Mouse (Mus musculus) hindbrain, embryonic 13.5 days (tissue): ENCODE data around the gene Bard1. TPM values are rescaled to one million over a fixed set of nuclear protein-coding genes. Genes with fewer than 3 reads are reported as not detected.

Experiments used
- ATAC-seq: fragments of 200-750 bp; cut with Nextera tagmentation; 2 replicates; pipeline ENCODE4 v1.8.0; 2017; ENCODE audit warnings: moderate TSS enrichment; ENCODE audit not compliant: low FRiP score
- H3K27ac ChIP-seq: fragments of 300-500 bp; sonication (generic); 2 replicates; pipeline ENCODE4 v1.5.1; 2015; ENCODE audit warnings: inconsistent platforms, mild to moderate bottlenecking, moderate library complexity
- H3K27me3 ChIP-seq: fragments of 300-500 bp; sonication (generic); 2 replicates; pipeline ENCODE4 v1.6.1; 2015; ENCODE audit warnings: mild to moderate bottlenecking, inconsistent platforms
- H3K36me3 ChIP-seq: fragments of 300-500 bp; sonication (generic); 2 replicates; pipeline ENCODE4 v1.6.1; 2015; ENCODE audit warnings: mild to moderate bottlenecking, inconsistent platforms
- H3K4me1 ChIP-seq: fragments of 300-500 bp; sonication (generic); replicated peaks from 2 replicates; pipeline ENCODE4 v1.6.1; 2015; ENCODE audit warnings: inconsistent platforms
- H3K4me2 ChIP-seq: fragments of 300-500 bp; sonication (generic); 2 replicates; pipeline ENCODE4 v1.6.1; 2015; ENCODE audit warnings: inconsistent platforms, mild to moderate bottlenecking, moderate library complexity
- H3K4me3 ChIP-seq: fragments of 300-500 bp; sonication (generic); 2 replicates; pipeline ENCODE4 v1.5.1; 2015; ENCODE audit warnings: mild to moderate bottlenecking, inconsistent platforms
- H3K9ac ChIP-seq: fragments of 300-500 bp; sonication (generic); 2 replicates; pipeline ENCODE4 v1.6.1; 2015; ENCODE audit warnings: mild to moderate bottlenecking, inconsistent platforms
- H3K9me3 ChIP-seq: fragments of 300-500 bp; sonication (generic); 2 replicates; pipeline ENCODE4 v1.6.1; 2016; ENCODE audit warnings: inconsistent platforms
- WGBS: fragments of 180-500 bp; shearing (Covaris S2); methylation state at CpG from one replicate; pipeline ENCODE4 v1.1.7; 2015; 5-methylcytosine and 5-hydroxymethylcytosine counted together
- polyA plus RNA-seq: library from polyadenylated mRNA; unstranded; fragments of >200 nt; fragmentation: Nextera tagmentation; extraction: Ambion mirVana; gene quantifications from 2 replicates; pipeline ENCODE4 v1.2.1, GENCODE M21; 2015

The Bard1 gene
- polyA plus RNA-seq, 1 experiment from 2014 or later: 1.1 TPM

DNA sequence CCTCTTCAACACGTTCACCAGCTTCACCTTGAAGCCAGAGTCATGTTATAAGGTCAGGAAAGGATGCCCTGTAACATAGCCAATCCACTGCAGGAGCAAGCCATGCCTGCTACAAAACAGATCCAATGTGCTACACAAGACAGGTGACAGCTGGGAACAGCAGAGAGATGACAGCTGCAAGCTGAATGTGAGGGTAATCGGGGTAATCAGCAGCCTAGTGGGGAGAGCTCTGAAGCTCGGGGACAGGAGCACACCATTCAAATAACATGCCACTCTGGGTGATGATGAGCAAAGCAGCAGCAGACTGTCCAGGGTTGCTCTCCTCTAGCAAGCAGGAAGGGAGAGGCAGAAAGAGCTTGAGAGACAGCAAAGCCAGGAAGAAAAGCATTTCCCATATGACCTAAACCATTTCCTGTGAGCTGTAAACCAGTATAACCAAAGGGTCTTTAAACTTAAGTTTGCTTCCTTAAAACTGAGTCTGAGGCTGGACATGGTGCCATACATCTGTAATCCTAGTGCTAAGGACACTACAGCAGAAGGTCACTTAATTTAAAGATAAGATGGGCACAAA lies 2.9 kb downstream of the Bard1 start:
- ATAC-seq: no peak
- Histone ChIP-seq H3K27ac (no peak overlapping the region), H3K4me2 (no peak overlapping the region), H3K4me1 (peaks cover 10% of the 10 kb centered on the region), H3K27me3 (no peaks in the 10 kb centered on the region), H3K9ac (no peak overlapping the region), H3K4me3 (no peak overlapping the region), H3K9me3 (no peaks in the 10 kb centered on the region), H3K36me3 (no peaks in the 10 kb centered on the region)
- WGBS: 36% methylated on average over 3 of the region's 3 CpGs

DNA sequence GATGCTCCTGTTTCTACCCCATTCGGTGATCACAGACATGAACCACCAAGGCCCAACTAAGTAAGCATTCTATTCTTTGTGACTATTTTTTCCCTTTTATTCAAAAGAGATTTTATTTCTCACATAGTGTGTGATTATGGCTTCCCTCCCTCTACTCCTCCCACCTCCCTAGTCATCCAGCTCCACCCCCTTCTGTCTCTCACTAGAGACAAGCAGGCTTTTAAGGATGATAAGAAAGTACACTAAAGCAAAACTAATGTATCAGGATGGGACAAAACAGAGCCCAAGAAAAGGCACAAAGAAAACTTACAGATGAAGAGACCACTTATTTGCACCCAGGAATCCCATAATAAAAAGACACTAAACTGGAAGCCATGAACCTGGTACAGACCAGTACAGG lies 6.9 kb downstream of the Bard1 start:
- H3K27me3 ChIP-seq: no peaks in the 10 kb centered on the region
- H3K36me3 ChIP-seq: no peaks in the 10 kb centered on the region
- no peak for ATAC-seq
- no peaks in the 10 kb centered on the region for H3K9me3 ChIP-seq
- 96% methylated on average over 1 of the region's 1 CpGs for WGBS
- no peak overlapping the region for H3K27ac ChIP-seq
- no peak overlapping the region for H3K4me2 ChIP-seq
- H3K4me1 ChIP-seq: peaks cover 6% of the 10 kb centered on the region; the same call in 1 of the 2 replicates
- no peak overlapping the region for H3K9ac ChIP-seq
- no peak overlapping the region for H3K4me3 ChIP-seq

DNA sequence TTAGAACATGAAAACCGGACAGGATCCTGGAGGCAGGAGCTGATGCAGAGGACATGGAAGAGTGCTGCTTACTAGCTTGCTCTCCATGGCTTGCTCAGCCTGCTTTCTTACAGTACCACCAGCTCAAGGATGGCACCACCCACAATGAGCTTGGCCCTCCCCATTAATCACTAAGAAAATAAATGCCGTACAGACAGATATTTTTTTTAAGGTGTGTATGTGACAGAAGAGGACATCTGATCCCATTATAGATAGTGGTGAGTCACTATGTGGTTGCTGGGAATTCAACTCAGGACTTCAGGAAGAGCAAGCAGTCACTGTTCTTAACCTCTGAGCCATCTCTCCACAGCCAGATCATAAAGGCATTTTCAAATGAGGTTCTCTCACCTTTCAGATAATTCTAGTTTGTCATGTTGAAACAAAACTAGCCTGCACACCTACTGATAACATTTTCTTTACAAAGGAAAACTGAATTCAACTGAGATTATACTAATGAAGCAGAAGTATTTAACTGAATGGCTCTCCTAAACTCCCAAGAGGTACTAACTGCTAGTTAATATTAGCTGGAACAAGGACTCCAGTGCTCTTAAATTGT lies 7.6 kb downstream of the Bard1 start:
- H3K36me3 ChIP-seq: no peaks in the 10 kb centered on the region
- no peaks in the 10 kb centered on the region for H3K9me3 ChIP-seq
- no peaks in the 10 kb centered on the region for H3K27me3 ChIP-seq
- H3K4me1 ChIP-seq: peaks cover 6% of the 10 kb centered on the region; the same call in 1 of the 2 replicates
- H3K4me3 ChIP-seq: no peak overlapping the region
- H3K4me2 ChIP-seq: no peak overlapping the region
- no peak overlapping the region for H3K27ac ChIP-seq
- 93% methylated on average over 2 of the region's 2 CpGs for WGBS
- no peak for ATAC-seq
- no peak overlapping the region for H3K9ac ChIP-seq

DNA sequence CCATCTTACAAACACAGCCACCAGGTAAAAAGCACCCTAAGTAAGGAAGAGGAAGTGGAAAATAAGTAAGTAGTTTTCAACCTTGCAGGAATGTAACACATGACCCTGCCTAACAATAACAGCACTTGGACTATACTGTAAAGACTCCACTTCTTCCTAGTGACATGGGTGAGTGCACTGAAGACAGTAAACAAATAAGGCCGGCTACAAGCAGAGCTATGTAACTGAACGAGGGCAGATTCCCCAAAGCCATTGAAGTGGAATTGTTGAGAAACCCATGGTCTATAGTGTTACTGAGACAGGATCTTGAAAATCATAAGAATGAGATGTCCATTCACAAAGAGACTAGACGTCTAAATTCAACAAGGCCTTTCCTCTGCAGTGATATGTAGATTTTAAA lies 27.3 kb downstream of the Bard1 start:
- Histone ChIP-seq H3K4me2 (no peak overlapping the region), H3K4me1 (no peaks in the 10 kb centered on the region), H3K4me3 (no peak overlapping the region), H3K27ac (no peak overlapping the region), H3K9ac (no peak overlapping the region), H3K36me3 (no peaks in the 10 kb centered on the region), H3K9me3 (no peaks in the 10 kb centered on the region), H3K27me3 (no peaks in the 10 kb centered on the region)
- ATAC-seq: no peak
- 62% methylated on average over 3 of the region's 3 CpGs for WGBS

DNA sequence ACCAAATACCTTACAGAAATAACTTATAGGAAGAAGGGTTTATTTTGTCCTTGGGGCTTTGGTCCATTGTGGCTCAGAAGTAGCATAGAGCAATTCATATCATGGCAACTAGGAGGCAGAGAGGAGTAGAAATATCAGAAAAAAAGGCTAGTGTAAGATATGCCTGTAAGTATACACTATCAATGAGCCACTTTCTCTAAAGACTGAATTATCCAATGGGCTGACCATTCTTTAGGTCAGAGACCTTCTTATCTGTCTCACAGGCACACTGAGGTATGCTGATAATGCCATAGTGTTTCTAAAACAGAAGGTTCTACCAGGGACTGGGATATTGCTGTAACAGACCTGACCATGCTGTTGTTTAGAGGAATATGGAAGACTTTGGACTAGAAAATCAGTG lies 32.2 kb downstream of the Bard1 start:
- no peak overlapping the region for H3K9ac ChIP-seq
- ATAC-seq: no peak
- H3K4me1 ChIP-seq: no peaks in the 10 kb centered on the region
- no peak overlapping the region for H3K27ac ChIP-seq
- H3K9me3 ChIP-seq: no peaks in the 10 kb centered on the region
- no peaks in the 10 kb centered on the region for H3K36me3 ChIP-seq
- no peak overlapping the region for H3K4me2 ChIP-seq
- H3K27me3 ChIP-seq: no peaks in the 10 kb centered on the region
- H3K4me3 ChIP-seq: no peak overlapping the region

DNA sequence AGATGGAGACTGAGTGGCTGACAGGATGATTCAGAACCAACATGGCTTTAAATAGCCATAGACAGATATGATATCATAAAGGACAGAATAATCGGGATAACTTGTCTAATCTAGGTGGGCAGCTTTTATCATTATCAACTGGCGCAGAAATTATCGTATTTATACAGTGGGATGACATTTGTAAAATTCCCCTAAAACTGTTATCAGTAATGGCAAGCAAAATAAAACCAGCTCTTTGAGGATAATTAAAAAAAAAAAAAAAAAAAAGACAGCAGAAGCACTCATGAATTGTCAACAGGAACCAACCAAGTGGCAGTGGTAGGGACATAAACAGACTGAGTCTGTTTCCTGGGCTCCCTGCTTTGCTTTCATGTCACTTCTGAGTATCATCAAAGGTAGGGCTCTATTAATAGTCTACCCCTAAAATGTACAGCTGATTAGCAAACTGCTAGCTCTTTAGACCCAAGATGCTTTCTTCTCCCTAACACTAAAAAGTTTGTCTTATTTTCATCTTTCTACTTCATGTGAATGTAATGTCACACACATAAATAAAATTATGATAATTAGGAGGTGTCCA lies 34.1 kb downstream of the Bard1 start:
- Histone ChIP-seq H3K27ac (no peak overlapping the region), H3K9ac (no peak overlapping the region), H3K4me1 (no peaks in the 10 kb centered on the region), H3K27me3 (no peaks in the 10 kb centered on the region), H3K36me3 (no peaks in the 10 kb centered on the region), H3K9me3 (no peaks in the 10 kb centered on the region), H3K4me2 (no peak overlapping the region), H3K4me3 (no peak overlapping the region)
- ATAC-seq: no peak
- WGBS: 94% methylated on average over 3 of the region's 3 CpGs

DNA sequence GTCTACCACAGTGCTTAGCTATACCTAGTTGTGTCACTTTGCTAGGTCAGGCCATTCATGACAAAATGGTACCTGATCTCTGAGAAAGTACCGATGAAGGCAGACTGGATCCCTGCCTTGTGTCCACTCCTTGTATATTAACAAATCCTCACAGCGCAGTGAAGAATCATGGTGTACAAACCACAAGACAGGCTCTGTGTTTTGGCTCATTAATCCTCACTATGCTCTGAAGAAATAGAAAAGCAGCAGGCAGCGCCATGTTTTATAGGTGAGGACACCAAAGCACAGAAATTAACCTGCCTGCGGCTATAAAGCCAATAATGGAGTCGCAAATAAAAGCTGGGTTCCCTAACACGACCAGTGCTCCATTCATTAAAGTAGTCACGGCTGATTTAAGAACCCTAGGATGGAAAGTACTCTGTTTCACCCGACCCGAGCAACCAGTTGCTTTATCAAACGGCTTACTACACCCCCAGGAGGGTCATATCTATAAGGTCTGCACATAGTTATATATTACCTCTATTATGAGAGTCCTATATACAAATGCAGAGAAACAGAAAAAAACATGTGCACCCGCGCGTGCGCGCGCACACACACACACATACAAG lies 39.0 kb downstream of the Bard1 start:
- H3K27me3 ChIP-seq: no peaks in the 10 kb centered on the region
- no peak overlapping the region for H3K4me3 ChIP-seq
- no peak overlapping the region for H3K9ac ChIP-seq
- no peaks in the 10 kb centered on the region for H3K36me3 ChIP-seq
- no peak overlapping the region for H3K27ac ChIP-seq
- no peaks in the 10 kb centered on the region for H3K4me1 ChIP-seq
- no peak overlapping the region for H3K4me2 ChIP-seq
- WGBS: 78% methylated on average over 16 of the region's 16 CpGs
- 0 out of 2 replicates have a peak, but pooled peaks have one; percentile 46 for ATAC-seq
- no peaks in the 10 kb centered on the region for H3K9me3 ChIP-seq

DNA sequence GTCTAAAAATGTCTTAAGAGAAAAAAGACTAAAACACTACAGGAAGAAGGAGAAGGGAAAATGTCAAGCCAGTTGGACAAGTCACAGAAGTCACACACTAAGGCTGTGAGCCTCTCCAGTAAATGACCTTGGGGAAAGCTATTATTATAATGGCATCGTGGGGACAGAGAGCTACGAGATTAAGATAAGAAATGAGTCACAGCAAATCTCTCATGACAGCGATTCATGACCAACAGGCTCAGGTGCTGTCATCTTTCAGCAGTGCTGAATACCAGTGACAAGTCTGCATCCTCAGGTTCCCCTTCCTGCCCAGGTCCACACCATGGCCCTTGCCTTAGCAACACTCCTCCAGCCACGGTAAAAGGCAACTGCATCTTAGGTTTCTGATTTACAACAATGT lies 46.8 kb downstream of the Bard1 start:
- 72% methylated on average over 4 of the region's 4 CpGs for WGBS
- Histone ChIP-seq H3K9ac (no peak overlapping the region), H3K27me3 (no peaks in the 10 kb centered on the region), H3K4me1 (no peaks in the 10 kb centered on the region), H3K9me3 (no peaks in the 10 kb centered on the region), H3K36me3 (no peaks in the 10 kb centered on the region), H3K27ac (no peak overlapping the region), H3K4me2 (no peak overlapping the region), H3K4me3 (no peak overlapping the region)
- ATAC-seq: no peak

DNA sequence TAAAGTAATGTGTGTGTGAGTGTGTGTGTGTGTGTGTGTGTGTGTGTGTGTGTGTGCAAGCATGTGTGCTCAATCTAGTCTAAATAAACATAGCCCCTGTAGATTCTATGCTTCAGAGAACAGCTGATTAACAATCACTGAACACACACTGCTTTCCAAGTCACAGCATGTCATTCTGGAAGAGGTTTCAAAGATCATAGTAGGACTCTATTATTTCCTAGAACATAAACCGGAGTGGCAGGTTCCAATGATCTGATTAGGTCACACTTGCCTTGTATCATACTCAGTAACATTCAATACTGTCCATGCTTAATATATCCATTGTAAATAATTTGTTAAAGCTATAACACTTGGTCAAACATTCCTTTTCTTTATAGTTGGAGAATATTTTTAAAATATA lies 47.5 kb downstream of the Bard1 start:
- Histone ChIP-seq H3K36me3 (no peaks in the 10 kb centered on the region), H3K27ac (no peak overlapping the region), H3K4me1 (no peaks in the 10 kb centered on the region), H3K4me2 (no peak overlapping the region), H3K9ac (no peak overlapping the region), H3K4me3 (no peak overlapping the region), H3K9me3 (no peaks in the 10 kb centered on the region), H3K27me3 (no peaks in the 10 kb centered on the region)
- 79% methylated on average over 1 of the region's 1 CpGs for WGBS
- no peak for ATAC-seq

DNA sequence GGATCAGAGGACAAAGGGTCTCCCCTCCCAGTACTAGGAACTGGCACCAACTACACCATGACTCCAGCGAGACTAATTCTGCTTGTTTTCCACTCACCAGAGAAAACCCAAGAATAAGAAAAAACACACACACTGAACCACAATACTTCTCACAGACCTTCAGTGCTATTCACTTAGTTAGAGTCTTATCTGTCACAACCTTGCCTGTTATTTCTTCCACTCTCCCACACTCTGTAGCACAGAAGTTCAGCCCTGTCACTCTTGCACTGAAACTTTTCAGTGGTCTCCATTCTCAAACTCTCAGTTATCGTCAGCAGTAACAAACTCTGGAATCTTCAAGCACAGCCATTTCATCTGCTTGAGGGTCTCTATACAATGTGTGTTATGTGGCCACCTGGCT lies 50.2 kb downstream of the Bard1 start:
- 92% methylated on average over 2 of the region's 2 CpGs for WGBS
- H3K36me3 ChIP-seq: no peaks in the 10 kb centered on the region
- no peak overlapping the region for H3K4me2 ChIP-seq
- no peak overlapping the region for H3K4me3 ChIP-seq
- ATAC-seq: no peak
- no peak overlapping the region for H3K9ac ChIP-seq
- H3K4me1 ChIP-seq: no peaks in the 10 kb centered on the region
- H3K9me3 ChIP-seq: no peaks in the 10 kb centered on the region
- no peak overlapping the region for H3K27ac ChIP-seq
- no peaks in the 10 kb centered on the region for H3K27me3 ChIP-seq

DNA sequence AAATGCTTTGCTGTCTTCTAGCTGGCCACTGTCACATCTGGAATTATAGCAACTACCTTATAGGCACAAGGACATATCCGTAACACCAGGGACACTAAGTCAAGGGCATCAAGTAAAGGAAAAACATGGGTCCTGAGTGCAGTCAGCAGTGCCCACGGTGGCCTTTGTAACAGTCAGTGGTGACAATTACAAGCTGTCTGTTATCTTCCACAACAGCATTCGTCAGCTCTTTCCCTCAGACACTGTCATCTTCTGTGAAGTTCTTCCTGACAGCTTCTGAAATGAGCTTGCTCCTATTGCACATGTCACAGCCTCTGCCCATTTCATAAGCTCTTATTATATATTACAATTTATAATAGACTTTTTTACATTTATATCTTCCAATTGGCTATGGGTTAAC lies 50.7 kb downstream of the Bard1 start:
- Histone ChIP-seq H3K27ac (no peak overlapping the region), H3K9ac (no peak overlapping the region), H3K9me3 (no peaks in the 10 kb centered on the region), H3K36me3 (no peaks in the 10 kb centered on the region), H3K27me3 (no peaks in the 10 kb centered on the region), H3K4me2 (no peak overlapping the region), H3K4me1 (no peaks in the 10 kb centered on the region), H3K4me3 (no peak overlapping the region)
- 91% methylated on average over 3 of the region's 3 CpGs for WGBS
- ATAC-seq: no peak

DNA sequence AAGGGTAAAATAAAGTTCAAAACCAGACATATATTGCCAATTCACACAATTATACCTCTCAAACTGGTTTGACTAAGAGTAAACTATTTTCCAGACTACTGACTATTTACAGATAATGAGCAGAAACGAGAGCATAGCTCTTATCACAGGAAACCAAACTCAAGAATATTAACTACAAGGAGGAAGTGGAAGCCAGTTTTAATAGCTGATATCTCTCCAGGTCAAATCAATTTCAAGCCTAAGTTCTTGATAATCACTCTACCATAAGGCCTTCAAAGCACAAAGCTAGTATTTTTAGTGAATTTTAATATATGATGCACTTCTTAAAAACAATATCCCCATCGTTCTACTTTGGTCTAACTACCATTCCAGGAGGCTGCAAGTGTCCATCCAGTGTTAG lies 57.8 kb downstream of the Bard1 start:
- H3K4me2 ChIP-seq: no peak overlapping the region
- H3K9me3 ChIP-seq: no peaks in the 10 kb centered on the region
- H3K9ac ChIP-seq: no peak overlapping the region
- ATAC-seq: no peak
- no peak overlapping the region for H3K4me3 ChIP-seq
- no peaks in the 10 kb centered on the region for H3K36me3 ChIP-seq
- no peaks in the 10 kb centered on the region for H3K4me1 ChIP-seq
- no peaks in the 10 kb centered on the region for H3K27me3 ChIP-seq
- 90% methylated on average over 2 of the region's 2 CpGs for WGBS
- H3K27ac ChIP-seq: no peak overlapping the region

DNA sequence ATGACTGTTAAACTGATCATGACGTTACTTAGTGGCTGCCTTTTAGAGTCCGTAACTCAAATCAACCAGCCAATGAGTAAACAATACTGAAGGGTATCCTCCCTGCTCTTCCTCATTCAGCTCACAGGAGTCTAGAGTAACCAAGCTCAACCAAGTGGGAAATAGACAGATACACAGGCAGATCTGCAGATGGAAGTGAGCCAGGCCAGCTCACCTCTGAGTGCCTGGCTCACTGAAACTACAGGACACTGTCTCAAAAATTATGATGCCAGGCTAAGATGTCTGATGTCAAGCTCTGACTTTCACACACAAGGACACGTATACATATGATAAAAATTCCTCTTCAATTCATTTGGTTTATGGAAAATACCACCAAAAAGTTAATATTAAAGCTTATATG lies 59.0 kb downstream of the Bard1 start:
- Histone ChIP-seq H3K9me3 (no peaks in the 10 kb centered on the region), H3K27ac (no peak overlapping the region), H3K4me1 (no peaks in the 10 kb centered on the region), H3K9ac (no peak overlapping the region), H3K4me2 (no peak overlapping the region), H3K27me3 (no peaks in the 10 kb centered on the region), H3K36me3 (no peaks in the 10 kb centered on the region), H3K4me3 (no peak overlapping the region)
- ATAC-seq: no peak
- WGBS: 93% methylated on average over 3 of the region's 3 CpGs
